Mouse (Mus musculus): ENCODE data around the gene Gper1. TPM values are rescaled to one million over a fixed set of nuclear protein-coding genes. Genes with fewer than 3 reads are reported as not detected.

Gper1 gene
- polyA plus RNA-seq, 1 experiment, result not detected

GRCm38 (mm10) chr5:139418633-139419032 lies 4.3 kb upstream of the Gper1 start:
- TF ChIP-seq GATA1 (IDR thresholded peaks at IDR 0.05; ENCODE audit: low read length), result no peak

DNA sequence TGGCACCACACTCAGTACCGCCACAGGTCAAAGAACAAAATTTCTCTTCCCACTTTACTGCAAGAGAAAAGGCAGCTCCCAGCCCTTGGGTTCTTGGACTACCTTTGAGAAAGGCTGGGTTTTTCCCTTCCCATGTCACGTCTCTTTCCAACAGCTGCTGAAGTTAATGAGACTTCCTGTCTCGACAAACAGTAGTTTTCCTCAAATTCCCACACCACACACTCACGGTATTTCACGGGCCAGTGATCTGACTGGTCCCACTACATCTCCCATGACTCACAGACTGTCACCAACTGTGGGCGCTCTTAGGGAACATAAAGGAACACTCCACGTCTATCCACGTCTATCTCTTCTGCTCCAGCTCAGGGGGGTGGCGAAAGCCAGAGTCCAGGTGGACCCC lies 2.2 kb downstream of the Gper1 start:
- no peak for TF ChIP-seq GATA1 (IDR thresholded peaks at IDR 0.05; ENCODE audit: low read length)

- no peak for TF ChIP-seq GATA1 (IDR thresholded peaks at IDR 0.05; ENCODE audit: low read length)
Measured at GRCm38 (mm10) chr5:139427001-139427400, 4.0 kb downstream of the Gper1 start.

DNA sequence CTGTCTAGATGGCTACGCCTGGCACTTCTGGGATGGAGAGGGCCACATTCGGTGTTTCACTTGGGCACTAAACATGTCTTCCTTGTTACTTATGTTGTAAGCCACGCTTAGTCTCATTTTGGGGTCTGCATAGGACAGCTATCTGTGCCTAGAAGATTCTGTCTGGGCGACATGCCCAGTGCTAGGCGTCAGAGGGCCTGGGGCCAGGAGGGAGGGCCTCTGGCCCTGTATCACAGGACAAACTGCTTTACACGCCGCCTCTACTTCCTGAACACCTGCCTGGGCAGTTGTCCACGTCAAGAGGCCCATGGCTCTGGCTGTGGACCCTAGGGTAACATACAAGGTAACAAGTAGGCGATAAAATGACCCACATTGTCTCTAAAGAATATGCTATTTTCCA lies 5.0 kb downstream of the Gper1 start:
- TF ChIP-seq GATA1 (IDR thresholded peaks at IDR 0.05; ENCODE audit: low read length), result no peak

DNA sequence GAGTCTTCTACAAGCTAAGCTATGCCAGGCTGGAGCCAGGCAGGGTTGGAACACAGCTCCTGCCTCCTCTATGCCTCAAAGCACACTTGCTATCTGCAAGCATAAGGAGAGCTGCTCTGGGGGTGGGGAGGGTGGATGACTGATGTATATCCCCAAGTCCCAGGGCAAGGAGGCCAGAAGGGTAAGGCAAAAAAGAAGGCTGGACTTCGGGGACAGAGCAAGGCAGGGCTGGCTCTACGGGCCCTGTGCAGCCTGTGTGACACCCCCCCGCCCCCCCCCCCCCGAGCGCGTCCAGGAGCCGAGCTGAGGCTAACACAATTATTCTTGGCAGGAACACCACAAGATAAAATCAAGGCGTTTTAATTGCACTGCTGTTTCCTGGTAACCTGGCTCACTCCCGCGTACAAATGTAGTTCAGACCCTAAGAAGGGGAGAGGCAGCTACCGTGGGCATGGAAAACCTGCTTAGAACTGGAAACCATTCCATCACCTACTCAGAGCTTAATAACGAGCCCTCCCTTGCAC lies 6.9 kb downstream of the Gper1 start:
- TF ChIP-seq GATA1 (IDR thresholded peaks at IDR 0.05; ENCODE audit: low read length), result no peak

DNA sequence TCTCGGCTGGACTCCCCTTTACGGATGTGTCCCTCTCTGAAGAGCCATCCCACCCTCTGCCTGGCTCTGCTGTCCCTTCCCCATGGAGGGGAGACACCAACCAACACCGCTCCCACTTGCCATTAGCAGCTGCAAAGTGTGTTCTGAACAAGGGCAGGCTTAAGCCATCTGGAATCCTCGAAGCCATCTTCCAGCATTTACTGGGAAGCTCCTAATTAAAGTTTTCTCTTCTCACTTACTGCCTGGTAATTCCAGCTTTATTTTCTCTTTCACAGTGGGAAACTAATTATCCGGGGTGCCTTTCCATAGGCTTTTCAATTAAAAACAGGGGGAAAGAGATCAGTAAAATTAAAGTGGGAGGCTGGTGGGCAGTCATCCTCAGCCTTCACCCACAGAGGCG lies 9.4 kb downstream of the Gper1 start:
- TF ChIP-seq GATA1 (IDR thresholded peaks at IDR 0.05; ENCODE audit: low read length), result no peak

GRCm38 (mm10) chr5:139432747-139433508 lies 10.0 kb downstream of the Gper1 start:
- TF ChIP-seq GATA1 (IDR thresholded peaks at IDR 0.05; ENCODE audit: low read length), result no peak

DNA sequence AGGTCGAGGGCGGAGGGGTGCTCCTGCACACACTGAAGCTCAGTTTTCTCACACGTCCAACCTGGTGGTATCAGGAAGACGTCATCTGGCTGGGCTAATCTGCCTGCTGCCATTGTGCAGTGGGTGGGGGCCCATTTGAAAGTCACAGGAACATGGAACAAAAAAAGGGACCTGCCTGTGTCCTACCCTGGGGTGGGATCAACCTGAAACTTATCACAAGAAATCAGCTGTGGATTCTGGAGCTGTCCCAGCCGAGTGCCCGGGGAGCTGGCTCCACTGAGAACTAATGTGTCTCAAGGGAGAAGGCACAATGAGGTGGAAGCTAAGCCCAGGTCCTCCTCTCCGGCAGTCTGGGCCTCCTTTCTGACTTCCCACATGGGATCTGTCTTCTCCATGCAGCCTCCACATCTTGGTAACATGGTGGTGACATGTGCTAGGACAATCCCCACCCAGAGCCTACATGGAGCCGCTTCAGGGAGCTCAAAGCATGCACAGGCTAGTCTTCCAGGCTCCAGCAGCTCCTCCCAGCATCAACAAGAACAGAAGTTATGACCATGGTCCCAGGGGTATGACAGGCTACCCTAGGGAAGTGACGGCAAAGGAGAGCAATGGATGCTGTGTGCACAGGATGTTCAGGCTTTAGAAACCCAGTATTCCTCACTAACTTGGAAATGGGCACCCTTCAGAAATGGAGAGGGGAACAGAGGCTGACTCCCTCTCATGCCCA lies 11.1 kb downstream of the Gper1 start:
- no peak for TF ChIP-seq GATA1 (IDR thresholded peaks at IDR 0.05; ENCODE audit: low read length)

DNA sequence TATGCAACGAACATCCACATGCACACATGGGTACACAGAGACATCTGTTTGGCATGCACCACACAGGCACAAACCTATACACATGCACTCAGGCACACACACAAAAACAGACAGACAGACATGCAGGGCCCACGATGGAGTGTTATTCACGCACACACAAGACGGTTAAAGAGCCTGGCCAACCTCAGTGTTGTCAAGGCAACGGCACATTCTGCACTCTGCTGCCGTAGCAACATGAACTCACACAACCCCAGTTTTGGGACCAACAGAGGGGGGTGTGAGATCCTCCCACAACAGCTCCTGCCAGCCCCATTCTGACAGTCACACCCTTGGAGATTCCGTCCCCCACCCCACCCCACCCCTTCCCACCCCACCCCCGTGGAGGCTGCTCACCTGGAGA lies 12.0 kb downstream of the Gper1 start:
- no peak for TF ChIP-seq GATA1 (IDR thresholded peaks at IDR 0.05; ENCODE audit: low read length)

DNA sequence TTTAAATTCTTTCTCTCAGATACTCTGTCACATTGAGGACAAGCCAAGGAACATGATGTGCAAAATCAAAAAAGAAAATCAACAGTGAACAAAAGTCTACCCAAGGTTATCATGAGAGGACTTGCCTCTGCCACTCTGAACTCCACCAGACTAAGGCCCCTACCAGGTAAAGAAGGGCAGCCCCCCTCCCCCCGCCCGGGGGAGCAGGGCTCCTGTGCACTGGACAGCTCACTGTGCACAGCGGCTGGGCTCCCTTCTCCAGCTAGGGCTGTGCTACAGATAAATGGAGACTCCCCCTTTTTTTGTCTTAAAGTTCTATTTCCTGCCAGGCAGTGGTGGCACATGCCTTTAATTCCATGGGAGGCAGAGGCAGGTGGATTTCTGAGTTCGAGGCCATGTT lies 14.8 kb downstream of the Gper1 start:
- no peak for TF ChIP-seq GATA1 (IDR thresholded peaks at IDR 0.05; ENCODE audit: low read length)

GRCm38 (mm10) chr5:139438440-139438839 lies 15.5 kb downstream of the Gper1 start:
- TF ChIP-seq GATA1 (IDR thresholded peaks at IDR 0.05; ENCODE audit: low read length), result no peak

DNA sequence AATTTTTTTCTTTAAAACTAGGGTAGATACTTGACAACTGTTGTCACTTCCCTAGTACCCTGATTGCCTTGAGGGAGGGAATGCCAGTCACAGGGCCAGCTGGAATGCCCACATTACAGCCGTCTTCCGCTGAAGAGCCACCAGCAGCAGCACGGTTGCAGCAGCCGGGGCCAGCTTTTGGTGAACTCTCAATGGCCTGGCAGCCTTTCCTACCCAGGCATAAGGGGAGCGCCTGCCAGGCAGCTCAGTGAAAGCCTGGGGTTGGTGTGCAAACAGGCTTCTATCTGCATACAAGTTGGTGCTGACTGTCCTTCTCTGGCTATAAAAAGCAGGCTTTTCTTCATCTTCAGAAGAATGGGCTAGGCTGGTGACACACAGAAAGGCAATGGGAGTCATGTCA lies 17.5 kb downstream of the Gper1 start:
- TF ChIP-seq GATA1 (IDR thresholded peaks at IDR 0.05; ENCODE audit: low read length), result no peak

DNA sequence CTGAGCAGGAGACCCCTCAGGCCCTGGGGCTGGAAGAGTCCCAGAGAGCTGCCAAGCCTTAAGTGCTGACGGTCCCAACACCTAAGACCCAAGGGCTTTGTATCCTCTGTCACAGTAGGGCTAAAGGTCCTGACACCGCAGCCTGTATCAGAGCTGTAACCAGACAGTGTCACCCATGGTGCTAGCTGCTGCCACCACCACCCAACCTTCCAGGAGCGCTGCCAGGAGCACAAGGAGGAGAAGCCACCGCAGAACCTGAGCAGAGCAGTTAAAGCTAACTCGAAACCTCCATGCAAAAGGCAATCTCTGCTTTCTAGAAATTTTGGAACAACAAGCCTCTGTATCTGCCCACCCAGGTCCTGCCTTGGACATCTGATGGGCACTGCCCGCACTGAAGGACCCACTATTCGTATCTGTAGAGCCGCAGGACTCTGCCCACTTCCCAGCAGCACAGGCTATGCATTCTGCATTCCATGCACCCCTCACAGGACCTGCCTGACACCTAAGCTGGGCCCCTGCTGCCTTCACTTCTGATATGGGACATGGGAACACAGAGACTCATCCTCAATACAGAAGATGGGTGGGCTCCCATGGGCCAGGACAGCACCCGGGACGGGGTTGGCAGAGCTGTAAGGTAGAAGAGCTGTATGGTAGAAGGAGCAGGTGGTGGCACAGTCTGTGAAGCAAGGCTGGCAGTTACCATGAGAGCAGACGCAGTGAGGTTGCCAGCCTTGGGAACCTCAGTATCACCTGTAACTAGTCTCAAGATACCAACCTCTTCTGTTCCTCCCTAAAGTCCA lies 18.2 kb downstream of the Gper1 start:
- TF ChIP-seq GATA1 (IDR thresholded peaks at IDR 0.05; ENCODE audit: low read length), result no peak

GRCm38 (mm10) chr5:139441726-139442018 lies 18.7 kb downstream of the Gper1 start:
- no peak for TF ChIP-seq GATA1 (IDR thresholded peaks at IDR 0.05; ENCODE audit: low read length)

DNA sequence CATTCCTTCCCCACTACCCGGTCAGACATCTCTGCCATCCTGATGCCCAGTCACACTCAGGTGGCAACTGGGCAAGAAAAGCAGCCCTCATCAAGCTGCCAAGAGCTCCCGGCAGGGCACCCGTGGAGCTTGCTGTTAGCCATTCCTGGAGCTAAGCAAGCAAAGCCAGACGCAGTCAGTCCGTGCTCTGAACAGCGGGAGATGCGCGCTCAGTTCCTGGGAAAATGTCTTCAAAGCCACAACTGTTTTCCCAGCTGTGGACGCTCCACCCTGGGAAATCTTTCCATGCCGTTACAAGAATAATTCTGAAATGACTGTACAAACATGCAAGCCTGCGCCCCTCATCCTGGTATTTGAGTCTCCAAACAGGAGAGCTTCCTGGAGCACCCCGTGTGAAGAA lies 19.5 kb downstream of the Gper1 start:
- TF ChIP-seq GATA1 (IDR thresholded peaks at IDR 0.05; ENCODE audit: low read length), result no peak

DNA sequence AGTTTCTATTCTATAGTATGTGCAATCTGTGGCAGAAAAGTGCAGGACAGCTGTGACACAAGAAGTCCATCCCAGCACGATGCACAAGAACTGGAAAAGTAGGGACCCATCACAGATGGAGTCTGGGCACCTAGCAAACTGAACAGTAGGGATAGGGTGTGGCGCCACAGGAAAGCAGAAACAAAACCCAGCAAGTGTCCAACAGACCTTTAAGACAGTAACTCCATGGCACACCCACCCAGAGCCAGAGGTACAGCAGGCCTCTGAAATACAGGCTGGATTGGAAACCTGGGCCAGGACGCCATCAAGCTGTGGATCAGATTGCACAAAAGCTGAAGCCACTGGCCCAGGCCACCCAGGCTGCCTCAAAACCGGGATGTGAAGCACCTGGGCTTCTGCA lies 20.0 kb downstream of the Gper1 start:
- no peak for TF ChIP-seq GATA1 (IDR thresholded peaks at IDR 0.05; ENCODE audit: low read length)

All from G1E-ER4 (cell line).